Mouse (Mus musculus): ENCODE measurements around the gene Specc1l. TPM values are rescaled to one million over a fixed set of nuclear protein-coding genes. Genes with fewer than 3 reads are reported as not detected.
A peak's percentile ranks its signal among the peaks of the same experiment; 100 is the strongest.

The Specc1l gene
- polyA plus RNA-seq, 1 experiment from 2014 or later = 40.3 TPM

DNA sequence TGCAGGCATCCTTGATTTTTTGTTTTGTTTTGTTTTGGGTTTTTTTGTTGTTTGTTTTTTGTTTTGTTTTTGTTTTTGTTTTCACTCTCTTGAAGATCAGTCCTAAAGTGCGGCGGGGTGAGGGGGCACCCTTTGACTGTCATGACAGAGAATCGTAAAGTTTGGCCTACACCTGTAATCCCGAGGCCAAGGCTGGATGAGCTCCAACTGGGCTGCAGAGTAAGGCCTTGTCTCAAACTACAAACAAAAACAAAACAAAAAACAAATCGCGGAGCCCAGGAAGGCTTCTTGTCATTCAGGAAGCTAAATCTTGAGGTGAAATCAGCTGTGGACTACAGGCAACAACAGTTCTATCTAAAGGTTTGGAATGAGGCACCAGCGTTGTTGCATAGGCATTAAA is 1.1 kb downstream of the Specc1l start:
- DNase-seq (ENCODE audit: low spot score) = no peak
- Histone ChIP-seq H3K9ac (replicated peaks; ENCODE audit: low read depth) (peak overlapping the region; percentile 92), H3K4me2 (replicated peaks; ENCODE audit: low read depth, low read length) (peak overlapping the region; percentile 79), H3K4me1 (ENCODE audit: insufficient read depth, low read depth, low read length) (no peaks in the 10 kb centered on the region), H3K9me3 (ENCODE audit: low read length) (no peaks in the 10 kb centered on the region), H3K27ac (ENCODE audit: low read length) (peak overlapping the region; percentile 98; the same call in 1 of the 2 replicates), H3K27me3 (replicated peaks; ENCODE audit: insufficient read depth, low read length) (no peaks in the 10 kb centered on the region), H3K4me3 (ENCODE audit: low read depth, low read length) (peak overlapping the region; percentile 78), H3K36me3 (ENCODE audit: insufficient read depth, low read length) (no peaks in the 10 kb centered on the region)
- 33% methylated on average over 7 of the region's 7 CpGs for whole genome bisulfite sequencing
- no peak for ATAC-seq
- no peak for TF ChIP-seq EP300 (IDR thresholded peaks at IDR 0.05)
- TF ChIP-seq CTCF (IDR thresholded peaks at IDR 0.05) = no peak

DNA sequence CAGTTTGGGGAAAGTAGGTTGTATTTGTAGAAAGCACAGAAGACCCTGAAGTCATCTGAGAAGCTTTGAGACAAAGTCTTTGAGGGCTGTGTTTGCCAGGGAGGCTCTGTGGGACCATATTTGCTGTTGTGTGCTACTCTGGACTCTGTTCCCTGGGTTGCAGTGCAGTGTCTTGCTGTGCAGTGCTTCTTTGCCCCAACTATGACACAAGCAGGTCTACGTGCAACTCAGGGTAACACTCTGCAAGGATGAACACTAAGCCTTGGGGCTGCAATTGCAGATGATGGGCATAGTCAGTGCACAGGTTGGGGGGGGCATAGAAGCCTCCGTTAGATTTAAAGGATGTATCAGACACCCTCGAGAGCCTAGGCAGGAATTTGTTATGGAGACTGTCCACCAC is 8.8 kb downstream of the Specc1l start:
- Histone ChIP-seq H3K4me1 (ENCODE audit: insufficient read depth, low read depth, low read length) (peaks cover 9% of the 10 kb centered on the region; the same call in 1 of the 2 replicates), H3K27me3 (replicated peaks; ENCODE audit: insufficient read depth, low read length) (no peaks in the 10 kb centered on the region), H3K4me3 (ENCODE audit: low read depth, low read length) (no peak overlapping the region), H3K9ac (replicated peaks; ENCODE audit: low read depth) (no peak overlapping the region), H3K36me3 (ENCODE audit: insufficient read depth, low read length) (no peaks in the 10 kb centered on the region), H3K27ac (ENCODE audit: low read length) (no peak overlapping the region), H3K4me2 (replicated peaks; ENCODE audit: low read depth, low read length) (no peak overlapping the region), H3K9me3 (ENCODE audit: low read length) (no peaks in the 10 kb centered on the region)
- ATAC-seq = no peak
- no peak for DNase-seq (ENCODE audit: low spot score)
- 93% methylated on average over 3 of the region's 3 CpGs for WGBS
- no peak for TF ChIP-seq CTCF (IDR thresholded peaks at IDR 0.05)

DNA sequence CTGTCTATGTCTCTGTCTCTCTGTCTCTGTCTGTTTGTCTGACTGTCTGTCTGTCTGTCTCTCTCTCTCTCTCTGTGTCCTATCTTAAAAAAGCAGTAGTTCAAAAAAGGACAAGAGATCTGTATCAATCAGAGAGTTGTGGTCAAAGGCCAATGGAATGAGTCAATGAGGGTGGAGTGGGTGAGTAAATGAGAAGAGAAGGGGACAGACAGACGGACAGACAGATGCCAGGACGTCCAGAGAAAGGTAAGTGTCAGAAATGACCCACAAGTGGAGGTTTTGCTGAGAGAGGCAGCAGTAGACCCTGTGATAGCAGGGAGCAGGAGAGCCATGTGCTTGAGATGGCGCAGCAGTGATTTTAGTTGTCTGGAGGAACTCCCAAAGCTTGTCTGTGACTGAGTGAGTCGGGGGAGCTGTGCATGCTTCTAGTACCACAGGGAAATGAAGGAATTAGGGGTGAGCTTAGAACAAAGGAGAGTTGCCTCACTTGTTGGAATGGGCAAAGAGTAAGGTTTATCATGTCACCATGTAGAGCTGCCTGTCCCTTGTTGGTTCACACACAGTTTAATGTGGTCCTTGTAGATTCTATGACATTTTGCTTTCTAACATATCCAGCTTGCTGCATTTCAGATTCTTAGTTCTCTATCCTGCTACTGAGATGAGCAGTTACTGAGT is 10.2 kb downstream of the Specc1l start:
- no peak for DNase-seq (ENCODE audit: low spot score)
- Histone ChIP-seq H3K27ac (ENCODE audit: low read length) (peak overlapping the region; percentile 59; the same call in 1 of the 2 replicates), H3K9me3 (ENCODE audit: low read length) (no peaks in the 10 kb centered on the region), H3K27me3 (replicated peaks; ENCODE audit: insufficient read depth, low read length) (no peaks in the 10 kb centered on the region), H3K4me2 (replicated peaks; ENCODE audit: low read depth, low read length) (no peak overlapping the region), H3K9ac (replicated peaks; ENCODE audit: low read depth) (no peak overlapping the region), H3K36me3 (ENCODE audit: insufficient read depth, low read length) (no peaks in the 10 kb centered on the region), H3K4me3 (ENCODE audit: low read depth, low read length) (no peak overlapping the region), H3K4me1 (ENCODE audit: insufficient read depth, low read depth, low read length) (peaks cover 9% of the 10 kb centered on the region; the same call in 1 of the 2 replicates)
- no peak for TF ChIP-seq CTCF (IDR thresholded peaks at IDR 0.05)
- no peak for TF ChIP-seq EP300 (IDR thresholded peaks at IDR 0.05)
- ATAC-seq = peak; percentile 16
- 55% methylated on average over 4 of the region's 4 CpGs for WGBS

DNA sequence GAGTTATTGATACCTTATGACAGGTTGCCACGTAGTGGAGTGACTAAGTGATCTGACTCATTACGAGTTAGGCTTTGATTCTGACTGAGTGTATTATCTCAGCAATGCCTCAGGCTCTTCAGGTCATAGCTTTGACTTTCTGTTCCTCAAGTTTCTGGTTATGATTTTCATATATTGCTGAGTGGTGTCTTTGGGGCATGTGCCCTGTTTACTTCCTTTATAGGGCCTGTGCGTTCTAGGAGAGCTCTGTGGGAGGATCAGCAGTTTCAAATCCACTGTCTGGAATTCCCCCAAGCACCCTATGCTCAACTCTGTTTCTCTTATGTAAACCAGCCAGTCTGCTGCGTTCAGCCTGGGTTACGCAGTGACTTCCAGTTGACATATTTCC is 10.7 kb downstream of the Specc1l start:
- H3K4me3 ChIP-seq (ENCODE audit: low read depth, low read length) = no peak overlapping the region
- ATAC-seq (peak; percentile 75), DNase-seq (ENCODE audit: low spot score) (peak; percentile 60)
- no peaks in the 10 kb centered on the region for H3K27me3 ChIP-seq (replicated peaks; ENCODE audit: insufficient read depth, low read length)
- H3K4me2 ChIP-seq (replicated peaks; ENCODE audit: low read depth, low read length) = no peak overlapping the region
- WGBS = 54% methylated on average over 5 of the region's 5 CpGs
- peak overlapping the region; percentile 59; the same call in 1 of the 2 replicates for H3K27ac ChIP-seq (ENCODE audit: low read length)
- H3K9me3 ChIP-seq (ENCODE audit: low read length) = no peaks in the 10 kb centered on the region
- no peaks in the 10 kb centered on the region for H3K36me3 ChIP-seq (ENCODE audit: insufficient read depth, low read length)
- H3K4me1 ChIP-seq (ENCODE audit: insufficient read depth, low read depth, low read length) = peaks cover 9% of the 10 kb centered on the region; the same call in 1 of the 2 replicates
- no peak for TF ChIP-seq CTCF (IDR thresholded peaks at IDR 0.05)
- TF ChIP-seq EP300 (IDR thresholded peaks at IDR 0.05) = no peak
- H3K9ac ChIP-seq (replicated peaks; ENCODE audit: low read depth) = no peak overlapping the region

- Histone ChIP-seq H3K27ac (ENCODE audit: low read length) (no peak overlapping the region), H3K9ac (replicated peaks; ENCODE audit: low read depth) (no peak overlapping the region)
Measured at GRCm38 (mm10) chr10:75224154-75224553, 12.3 kb downstream of the Specc1l start.

GRCm38 (mm10) chr10:75224630-75225029 is 12.8 kb downstream of the Specc1l start:
- no peak for ATAC-seq
- no peaks in the 10 kb centered on the region for H3K9me3 ChIP-seq (ENCODE audit: low read length)
- peaks cover 9% of the 10 kb centered on the region; the same call in 1 of the 2 replicates for H3K4me1 ChIP-seq (ENCODE audit: insufficient read depth, low read depth, low read length)
- H3K4me3 ChIP-seq (ENCODE audit: low read depth, low read length) = no peak overlapping the region
- no peak overlapping the region for H3K4me2 ChIP-seq (replicated peaks; ENCODE audit: low read depth, low read length)
- no peaks in the 10 kb centered on the region for H3K36me3 ChIP-seq (ENCODE audit: insufficient read depth, low read length)
- H3K27ac ChIP-seq (ENCODE audit: low read length) = no peak overlapping the region
- no peaks in the 10 kb centered on the region for H3K27me3 ChIP-seq (replicated peaks; ENCODE audit: insufficient read depth, low read length)
- 0% methylated on average over 1 of the region's 2 CpGs for WGBS
- TF ChIP-seq CTCF (IDR thresholded peaks at IDR 0.05) = no peak
- TF ChIP-seq EP300 (IDR thresholded peaks at IDR 0.05) = no peak
- DNase-seq (ENCODE audit: low spot score) = no peak
- no peak overlapping the region for H3K9ac ChIP-seq (replicated peaks; ENCODE audit: low read depth)

More at GRCm38 (mm10) chr10:75224154-75224553, 12.3 kb downstream of the Specc1l start:
- TF ChIP-seq EP300 (IDR thresholded peaks at IDR 0.05) = no peak
- TF ChIP-seq CTCF (IDR thresholded peaks at IDR 0.05) = no peak
- H3K4me1 ChIP-seq (ENCODE audit: insufficient read depth, low read depth, low read length) = peaks cover 9% of the 10 kb centered on the region; the same call in 1 of the 2 replicates
- no peak overlapping the region for H3K4me2 ChIP-seq (replicated peaks; ENCODE audit: low read depth, low read length)
- no peak overlapping the region for H3K4me3 ChIP-seq (ENCODE audit: low read depth, low read length)
- H3K27me3 ChIP-seq (replicated peaks; ENCODE audit: insufficient read depth, low read length) = no peaks in the 10 kb centered on the region
- H3K36me3 ChIP-seq (ENCODE audit: insufficient read depth, low read length) = no peaks in the 10 kb centered on the region
- 45% methylated on average over 3 of the region's 3 CpGs for WGBS
- DNase-seq (ENCODE audit: low spot score) (no peak), ATAC-seq (no peak)
- H3K9me3 ChIP-seq (ENCODE audit: low read length) = no peaks in the 10 kb centered on the region

Data from lung, postnatal 0 days (tissue).